Mouse (Mus musculus): ENCODE results near the gene Fcer1g. TPM values are rescaled to one million over a fixed set of nuclear protein-coding genes. Genes with fewer than 3 reads are reported as not detected.

Gene Fcer1g
- polyA plus RNA-seq, 1 experiment from 2014 or later: 33.8 TPM

GRCm38 (mm10) chr1:171262594-171263130 is 28.5 kb upstream of the Fcer1g start:
- Histone ChIP-seq H3K9me3 (no peaks in the 10 kb centered on the region), H3K9ac (peak overlapping the region; percentile 64), H3K27me3 (peaks cover 3% of the 10 kb centered on the region; the same call in 1 of the 2 replicates), H3K36me3 (0 out of 2 replicates have a peak, but pooled peaks cover 3% of the 10 kb centered on the region), H3K4me2 (peak overlapping the region; percentile 54), H3K4me1 (replicated peaks) (peaks cover 16% of the 10 kb centered on the region), H3K27ac (peak overlapping the region; percentile 83), H3K4me3 (peak overlapping the region; percentile 28)
- ATAC-seq (ENCODE audit: low FRiP score): peak; percentile 70
- WGBS: 5% methylated on average over 8 of the region's 8 CpGs

DNA sequence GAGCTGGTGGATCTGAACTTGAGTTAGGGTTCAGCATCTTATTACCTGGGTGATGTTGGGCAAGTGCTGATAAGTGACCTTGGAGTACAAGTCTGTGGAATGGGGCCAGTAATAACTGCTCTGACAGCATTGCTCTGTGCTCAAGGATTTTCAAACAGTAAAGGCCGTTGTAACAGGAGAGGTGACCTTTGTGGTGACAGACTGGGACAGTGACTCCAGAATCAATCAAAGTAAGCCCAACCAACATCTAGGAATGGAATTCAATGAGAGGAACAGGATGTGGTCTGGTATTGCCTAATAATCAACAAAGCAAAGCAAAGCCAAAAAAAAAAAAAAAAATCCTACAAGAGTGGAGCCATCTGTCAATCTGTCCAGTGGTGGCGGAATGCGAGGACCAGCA is 26.2 kb upstream of the Fcer1g start:
- Histone ChIP-seq H3K4me1 (replicated peaks) (peaks cover 16% of the 10 kb centered on the region), H3K9ac (no peak overlapping the region), H3K9me3 (no peaks in the 10 kb centered on the region), H3K27ac (no peak overlapping the region), H3K4me2 (no peak overlapping the region), H3K4me3 (no peak overlapping the region), H3K27me3 (peaks cover 3% of the 10 kb centered on the region; the same call in 1 of the 2 replicates), H3K36me3 (0 out of 2 replicates have a peak, but pooled peaks cover 3% of the 10 kb centered on the region)
- no peak for ATAC-seq (ENCODE audit: low FRiP score)
- WGBS: 75% methylated on average over 3 of the region's 3 CpGs

DNA sequence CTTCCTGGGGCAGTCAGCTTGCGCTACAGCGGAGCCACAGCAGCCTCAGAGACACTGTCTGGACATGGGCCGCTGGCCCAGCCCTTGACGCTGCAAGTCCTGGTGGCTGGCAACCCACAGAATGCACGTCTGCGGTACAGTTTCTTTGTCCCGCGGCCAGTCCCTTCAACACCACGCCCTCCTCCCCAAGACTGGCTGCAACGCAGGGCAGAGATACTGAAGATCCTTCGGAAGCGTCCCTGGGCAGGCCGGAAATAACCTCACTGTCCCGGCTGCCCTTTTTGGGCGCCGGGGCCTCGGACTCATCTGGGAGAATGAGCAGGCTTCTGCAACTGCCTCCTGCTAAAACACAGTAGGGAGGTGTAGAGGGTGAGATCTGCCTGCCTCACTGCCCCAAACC is 24.8 kb upstream of the Fcer1g start:
- Histone ChIP-seq H3K36me3 (0 out of 2 replicates have a peak, but pooled peaks cover 3% of the 10 kb centered on the region), H3K27me3 (peaks cover 3% of the 10 kb centered on the region; the same call in 1 of the 2 replicates), H3K4me2 (no peak overlapping the region), H3K9ac (0 out of 2 replicates have a peak overlapping the region, but pooled peaks have one; percentile 8), H3K9me3 (no peaks in the 10 kb centered on the region), H3K4me1 (replicated peaks) (peaks cover 16% of the 10 kb centered on the region), H3K27ac (no peak overlapping the region), H3K4me3 (no peak overlapping the region)
- no peak for ATAC-seq (ENCODE audit: low FRiP score)
- 83% methylated on average over 17 of the region's 17 CpGs for WGBS

GRCm38 (mm10) chr1:171257781-171258180 is 23.6 kb upstream of the Fcer1g start:
- Histone ChIP-seq H3K4me2 (no peak overlapping the region), H3K9me3 (no peaks in the 10 kb centered on the region), H3K27me3 (peaks cover 3% of the 10 kb centered on the region; the same call in 1 of the 2 replicates), H3K36me3 (0 out of 2 replicates have a peak, but pooled peaks cover 3% of the 10 kb centered on the region), H3K27ac (no peak overlapping the region), H3K4me3 (no peak overlapping the region), H3K9ac (no peak overlapping the region), H3K4me1 (replicated peaks) (peaks cover 9% of the 10 kb centered on the region)
- WGBS: 84% methylated on average over 9 of the region's 9 CpGs
- no peak for ATAC-seq (ENCODE audit: low FRiP score)

- Histone ChIP-seq H3K4me3 (no peak overlapping the region), H3K27ac (no peak overlapping the region), H3K36me3 (0 out of 2 replicates have a peak, but pooled peaks cover 3% of the 10 kb centered on the region), H3K9me3 (no peaks in the 10 kb centered on the region), H3K4me2 (no peak overlapping the region), H3K27me3 (peaks cover 3% of the 10 kb centered on the region; the same call in 1 of the 2 replicates), H3K4me1 (replicated peaks) (peaks cover 9% of the 10 kb centered on the region), H3K9ac (no peak overlapping the region)
- ATAC-seq (ENCODE audit: low FRiP score): no peak
- 72% methylated on average over 15 of the region's 15 CpGs for WGBS
These were observed 22.9 kb upstream of the Fcer1g start for GRCm38 (mm10) chr1:171256937-171257548.

DNA sequence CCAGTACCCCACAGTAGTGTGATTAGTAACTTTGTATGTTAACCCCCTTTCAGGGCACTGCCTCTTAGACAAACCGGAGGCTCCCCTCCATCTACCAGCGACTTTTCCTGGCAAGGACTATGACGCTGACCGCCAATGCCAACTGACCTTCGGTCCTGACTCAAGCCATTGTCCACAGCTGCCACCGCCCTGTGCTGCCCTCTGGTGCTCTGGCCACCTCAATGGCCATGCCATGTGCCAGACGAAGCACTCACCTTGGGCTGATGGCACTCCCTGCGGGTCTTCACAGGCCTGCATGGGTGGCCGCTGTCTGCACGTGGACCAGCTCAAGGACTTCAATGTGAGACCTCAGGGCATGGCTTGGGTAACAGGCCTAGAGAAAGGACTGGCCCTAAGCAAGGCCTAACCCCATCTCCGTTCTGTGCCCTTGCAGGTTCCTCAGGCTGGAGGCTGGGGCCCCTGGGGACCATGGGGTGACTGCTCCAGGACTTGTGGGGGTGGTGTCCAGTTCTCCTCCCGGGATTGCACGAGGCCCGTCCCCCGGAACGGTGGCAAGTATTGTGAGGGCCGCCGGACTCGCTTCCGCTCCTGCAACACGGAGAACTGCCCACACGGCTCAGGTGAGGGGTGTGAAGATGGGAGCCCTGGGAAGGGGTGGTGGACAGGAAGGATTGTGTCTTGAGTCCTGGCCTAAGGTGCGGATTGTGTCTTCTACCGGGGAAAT is 22.1 kb upstream of the Fcer1g start:
- Histone ChIP-seq H3K4me2 (no peak overlapping the region), H3K9ac (no peak overlapping the region), H3K9me3 (no peaks in the 10 kb centered on the region), H3K27ac (no peak overlapping the region), H3K27me3 (peaks cover 3% of the 10 kb centered on the region; the same call in 1 of the 2 replicates), H3K36me3 (0 out of 2 replicates have a peak, but pooled peaks cover 3% of the 10 kb centered on the region), H3K4me3 (no peak overlapping the region), H3K4me1 (replicated peaks) (peaks cover 16% of the 10 kb centered on the region)
- no peak for ATAC-seq (ENCODE audit: low FRiP score)
- 91% methylated on average over 24 of the region's 24 CpGs for WGBS

DNA sequence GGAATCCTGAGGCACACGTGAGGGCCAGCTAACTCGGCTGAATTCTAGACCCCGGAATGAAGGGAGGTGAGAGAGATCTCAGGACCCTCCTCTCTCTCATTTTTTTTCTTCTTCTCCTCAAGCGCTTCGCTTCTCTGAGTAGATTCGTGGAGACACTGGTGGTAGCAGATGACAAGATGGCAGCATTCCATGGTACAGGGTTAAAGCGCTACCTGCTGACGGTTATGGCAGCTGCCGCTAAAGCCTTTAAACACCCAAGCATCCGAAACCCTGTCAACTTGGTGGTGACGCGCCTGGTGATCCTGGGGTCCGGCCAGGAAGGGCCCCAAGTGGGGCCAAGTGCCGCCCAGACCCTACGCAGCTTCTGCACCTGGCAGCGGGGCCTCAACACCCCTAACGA is 18.2 kb upstream of the Fcer1g start:
- H3K4me1 ChIP-seq (replicated peaks): peaks cover 47% of the 10 kb centered on the region
- H3K4me3 ChIP-seq: peak overlapping the region; percentile 5; the same call in 1 of the 2 replicates
- peak overlapping the region; percentile 29; the same call in 1 of the 2 replicates for H3K9ac ChIP-seq
- H3K27me3 ChIP-seq: no peaks in the 10 kb centered on the region
- peak overlapping the region; percentile 52 for H3K4me2 ChIP-seq
- 50% methylated on average over 17 of the region's 17 CpGs for WGBS
- no peaks in the 10 kb centered on the region for H3K36me3 ChIP-seq
- ATAC-seq (ENCODE audit: low FRiP score): no peak
- H3K27ac ChIP-seq: peak overlapping the region; percentile 58; the same call in 1 of the 2 replicates
- H3K9me3 ChIP-seq: no peaks in the 10 kb centered on the region

DNA sequence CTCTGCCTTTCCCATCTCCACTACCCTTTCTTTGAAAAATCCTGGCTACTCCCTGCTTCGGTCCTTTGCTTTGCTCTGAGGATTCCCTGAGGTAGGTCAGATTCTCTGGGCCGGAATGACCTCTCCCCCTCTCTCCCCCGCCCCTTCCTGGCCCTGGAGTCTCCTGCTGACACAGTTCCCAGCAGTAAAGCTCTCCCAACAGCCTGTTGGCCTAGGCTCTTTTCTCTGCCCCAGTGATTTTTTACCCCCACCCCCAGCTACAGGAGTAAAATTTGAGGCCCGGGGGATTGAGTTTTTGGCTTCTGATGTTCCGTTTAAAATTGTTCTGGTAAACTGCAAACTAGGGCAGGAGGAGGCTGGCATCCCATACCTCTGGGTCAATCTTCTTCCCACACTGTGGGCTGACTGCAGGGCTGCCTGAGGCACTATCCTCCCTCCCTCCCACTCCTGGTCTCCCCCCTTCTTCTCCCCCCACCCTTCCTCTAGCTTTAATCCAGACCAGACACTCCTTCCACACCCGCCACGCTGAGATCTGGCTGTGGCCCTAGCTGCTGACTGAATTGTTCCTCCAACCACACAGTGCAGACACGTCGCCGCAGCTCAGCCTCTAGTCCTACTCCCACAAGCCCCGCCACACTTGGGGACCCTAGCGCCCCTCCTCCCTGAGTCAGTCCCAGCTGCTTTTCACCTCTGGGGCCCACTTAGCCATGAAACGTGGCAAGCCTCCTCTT is 17.6 kb upstream of the Fcer1g start:
- Histone ChIP-seq H3K4me2 (peak overlapping the region; percentile 52), H3K9ac (peak overlapping the region; percentile 65; the same call in 1 of the 2 replicates), H3K9me3 (no peaks in the 10 kb centered on the region), H3K4me3 (peak overlapping the region; percentile 31), H3K27me3 (no peaks in the 10 kb centered on the region), H3K27ac (peak overlapping the region; percentile 58), H3K36me3 (no peaks in the 10 kb centered on the region), H3K4me1 (replicated peaks) (peaks cover 49% of the 10 kb centered on the region)
- no peak for ATAC-seq (ENCODE audit: low FRiP score)
- 4% methylated on average over 13 of the region's 13 CpGs for WGBS

DNA sequence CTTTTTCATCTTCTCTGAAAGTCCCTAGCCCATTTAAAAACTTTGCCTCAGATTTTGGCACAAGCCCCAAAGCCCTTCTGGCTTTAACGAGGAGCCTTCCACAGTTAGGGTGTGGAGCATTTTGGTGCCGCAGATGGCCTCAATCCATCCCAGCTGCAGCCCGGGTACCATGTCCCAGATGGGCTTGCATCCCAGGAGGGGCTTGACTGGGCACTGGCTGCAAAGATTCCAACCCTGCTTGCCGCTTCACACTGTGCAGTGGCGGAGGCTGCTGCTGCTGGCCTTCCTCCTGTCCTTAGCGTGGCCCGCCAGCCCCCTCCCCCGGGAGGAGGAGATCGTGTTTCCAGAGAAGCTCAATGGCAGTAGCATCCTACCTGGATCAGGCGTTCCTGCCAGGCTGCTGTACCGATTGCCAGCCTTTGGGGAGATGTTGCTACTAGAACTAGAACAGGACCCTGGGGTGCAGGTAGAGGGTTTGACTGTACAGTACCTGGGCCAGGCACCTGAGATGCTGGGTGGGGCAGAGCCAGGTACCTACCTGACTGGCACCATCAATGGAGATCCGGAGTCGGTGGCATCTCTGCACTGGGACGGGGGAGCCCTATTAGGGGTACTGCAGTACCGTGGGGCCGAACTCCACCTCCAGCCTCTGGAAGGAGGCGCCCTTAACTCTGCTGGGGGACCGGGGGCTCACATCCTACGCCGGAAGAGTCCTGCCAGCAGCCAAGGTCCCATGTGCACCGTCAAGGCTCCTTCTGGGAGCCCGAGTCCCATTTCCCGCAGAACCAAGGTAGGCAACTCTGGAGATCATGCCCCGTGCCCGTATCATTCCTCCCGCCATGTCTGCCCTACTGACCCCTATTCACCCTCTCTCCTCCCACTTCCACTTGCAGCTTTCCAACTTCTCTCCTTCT is 16.8 kb upstream of the Fcer1g start, which contains the start of gene Ndufs2:
Gene Ndufs2, minus strand, starts transcription at position 709 of the 914 bp plus-strand sequence.
- no peaks in the 10 kb centered on the region for H3K36me3 ChIP-seq
- peak within 1 kb of the TSS; percentile 65 for H3K9ac ChIP-seq
- peak within 1 kb of the TSS; percentile 52 for H3K4me2 ChIP-seq
- whole genome bisulfite sequencing: 9% methylated on average over 26 of the region's 26 CpGs
- peak within 1 kb of the TSS; percentile 60 for H3K27ac ChIP-seq
- no peaks in the 10 kb centered on the region for H3K27me3 ChIP-seq
- H3K4me1 ChIP-seq (replicated peaks): peaks cover 55% of the 10 kb centered on the region
- peak within 1 kb of the TSS; percentile 31 for H3K4me3 ChIP-seq
- H3K9me3 ChIP-seq: no peaks in the 10 kb centered on the region
- ATAC-seq (ENCODE audit: low FRiP score): no peak

DNA sequence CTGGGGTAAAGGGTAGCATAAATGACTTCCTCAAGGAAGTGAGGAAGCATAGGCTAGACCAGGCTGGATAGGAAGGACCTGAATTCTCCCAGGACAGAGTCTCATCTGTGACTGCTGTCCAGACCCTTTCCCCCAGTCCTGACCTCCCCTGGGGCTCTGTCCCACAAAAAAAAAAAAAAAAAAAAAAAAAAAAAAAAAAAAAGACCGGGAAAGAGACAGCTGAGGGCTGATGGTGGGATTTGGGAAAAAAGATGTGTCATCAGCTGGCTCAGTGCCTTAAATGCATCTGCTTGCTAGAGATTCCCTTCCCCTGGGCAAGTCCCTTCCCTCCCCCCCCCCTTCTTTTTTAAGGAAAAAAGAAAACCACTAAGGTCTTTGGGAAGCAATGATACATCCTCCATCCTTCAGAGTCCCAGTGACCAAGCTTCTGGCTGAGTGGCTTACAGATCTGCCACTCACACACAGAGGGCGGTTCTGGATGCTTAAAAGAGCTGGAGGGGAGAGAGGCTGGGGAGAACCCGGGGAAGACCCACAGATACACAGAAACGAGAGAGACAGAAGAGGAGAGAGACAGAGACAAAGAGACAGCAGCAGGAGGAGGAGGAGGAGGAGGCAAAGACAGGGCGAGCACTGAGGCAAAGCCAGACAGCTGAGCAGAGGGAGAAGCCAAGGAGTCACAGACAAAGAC is 15.9 kb upstream of the Fcer1g start, which contains the start of gene Adamts4:
Gene Adamts4, plus strand, starts transcription at position 509 of the 688 bp plus-strand sequence.
- H3K4me1 ChIP-seq (replicated peaks): peaks cover 61% of the 10 kb centered on the region
- WGBS: 7% methylated on average over 5 of the region's 5 CpGs

More for the DNA sequence above, 15.9 kb upstream of the Fcer1g start, which contains the start of gene Adamts4:
- Histone ChIP-seq H3K9me3 (no peaks in the 10 kb centered on the region), H3K27ac (peak within 1 kb of the TSS; percentile 60), H3K9ac (peak within 1 kb of the TSS; percentile 65), H3K4me2 (peak within 1 kb of the TSS; percentile 52), H3K4me3 (peak within 1 kb of the TSS; percentile 31), H3K27me3 (no peaks in the 10 kb centered on the region), H3K36me3 (peaks cover 3% of the 10 kb centered on the region; the same call in 1 of the 2 replicates)
- no peak for ATAC-seq (ENCODE audit: low FRiP score)

All from hindbrain, embryonic 13.5 days (tissue).